Mouse (Mus musculus) ES-Bruce4 (cell line): ENCODE measurements at regions not wholly inside any gene's neighbourhood (a gene's known extent, or its start where the extent isn't known, plus 50 kb on each side); places are given as distances from the start of the nearest gene placed in this dataset.

ENCODE experiments used
- CTCF ChIP-seq: IDR thresholded peaks from one replicate; pipeline ENCODE4 v1.8.1; 2011; ENCODE audit warnings: low read depth, low read length
- POLR2A ChIP-seq: IDR thresholded peaks from one replicate; pipeline ENCODE4 v1.8.1; 2011; ENCODE audit warnings: low read length; ENCODE audit not compliant: insufficient read depth

- no peak for TF ChIP-seq CTCF
- TF ChIP-seq POLR2A = no peak
These were observed 82.0 kb downstream of the Rassf10 start for GRCm38 (mm10) chr7:113035751-113036150.
